16 mouse cellular contexts compared by ENCODE assay signal in the genomic region with DNA sequence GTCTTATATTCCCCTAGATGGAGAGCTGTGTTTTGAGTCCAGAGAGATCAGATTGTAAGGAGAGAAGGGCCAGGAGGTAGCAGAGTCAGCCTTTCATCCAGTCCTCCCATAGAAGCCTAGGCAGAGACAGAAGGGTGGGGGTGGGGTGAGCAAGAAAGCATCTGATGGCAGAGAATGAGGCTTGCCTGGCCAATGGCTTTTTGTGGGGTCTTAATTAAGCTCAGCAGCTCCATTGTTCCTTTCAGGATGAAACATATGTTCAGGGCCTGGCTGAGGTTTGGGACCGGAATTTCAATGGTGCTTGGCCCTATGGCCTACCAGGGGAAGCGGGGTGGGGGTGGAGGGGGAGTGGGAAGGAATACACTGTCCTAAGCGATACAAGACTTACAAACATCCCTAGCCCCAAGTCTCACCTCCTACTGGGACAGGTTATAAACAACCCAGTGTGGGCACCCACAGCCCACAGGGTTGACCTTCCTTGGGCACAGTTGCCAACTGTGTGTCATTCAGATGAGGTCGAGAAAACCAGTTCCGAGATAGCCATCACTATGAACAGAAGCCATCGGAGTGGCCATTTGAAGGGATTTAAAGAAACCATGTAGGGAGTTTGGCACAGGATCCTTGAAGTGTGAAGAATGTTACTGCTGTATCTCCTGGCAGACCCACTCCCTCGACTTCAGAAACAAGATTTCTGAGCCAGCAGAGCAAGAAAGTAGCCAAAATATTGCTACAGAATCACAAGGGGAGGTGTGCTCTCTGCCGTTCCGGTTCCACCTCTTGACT. TPM values are rescaled to one million over a fixed set of nuclear protein-coding genes. Genes with fewer than 3 reads are reported as not detected.
A peak's percentile ranks its signal among the peaks of the same experiment; 100 is the strongest.
DNase-seq lines count a peak whose midpoint lies in the region; ATAC-seq and TF ChIP-seq lines count a peak whose summit lies in the region.
"Had no signal": no experiment of that assay in that cellular context is flagged by ENCODE, and none has a peak within 500 bp of the region (broad histone marks: within the 10 kb centered on the region; RNA-seq: fewer than 3 reads in every experiment).

No protein-coding gene starts in this region.

- no peak for TF ChIP-seq POLR2A in brain, embryonic 14.5 days (IDR thresholded peaks at IDR 0.05; ENCODE audit: borderline replicate concordance, extremely low read depth, insufficient read depth, insufficient read length, poor library complexity, severe bottlenecking)

- H3K27me3 ChIP-seq in hindbrain, embryonic 12.5 days: peaks cover 40% of the 10 kb centered on the region
- H3K27me3 ChIP-seq in hindbrain, embryonic 14.5 days (ENCODE audit: control insufficient read depth, insufficient read depth, low read length): peaks cover 22% of the 10 kb centered on the region; the same call in 1 of the 2 replicates
- H3K27me3 ChIP-seq in hindbrain, embryonic 15.5 days: peaks cover 7% of the 10 kb centered on the region
- H3K27me3 ChIP-seq in heart, embryonic 10.5 days (ENCODE audit: insufficient read depth, poor library complexity, severe bottlenecking): peaks cover 54% of the 10 kb centered on the region

- no peaks in the 10 kb centered on the region for H3K36me3 ChIP-seq in hindbrain, embryonic 12.5 days
- no peaks in the 10 kb centered on the region for H3K36me3 ChIP-seq in hindbrain, embryonic 14.5 days (replicated peaks; ENCODE audit: control insufficient read depth, insufficient read depth)
- no peaks in the 10 kb centered on the region for H3K36me3 ChIP-seq in hindbrain, embryonic 15.5 days
- H3K36me3 ChIP-seq in heart, embryonic 10.5 days: no peaks in the 10 kb centered on the region
- H3K36me3 ChIP-seq: G1E; limb, embryonic 15.5 days had no signal

- H3K4me2 ChIP-seq in hindbrain, embryonic 12.5 days (replicated peaks): no peak overlapping the region
- H3K4me2 ChIP-seq in hindbrain, embryonic 14.5 days (replicated peaks): no peak overlapping the region
- H3K4me2 ChIP-seq in hindbrain, embryonic 15.5 days: no peak overlapping the region
- H3K4me2 ChIP-seq: limb, embryonic 15.5 days had no signal

- no peak for DNase-seq in hindbrain, embryonic 14.5 days (ENCODE audit: low spot score)
- DNase-seq in brain, embryonic 14.5 days (ENCODE audit: low read depth): peak; percentile 82
- DNase-seq in fat pad, adult 2 months (ENCODE audit: extremely low read depth, low read depth, low spot score): peak; percentile 73
- DNase-seq in kidney, postnatal 4 days: no peak
- DNase-seq in heart, embryonic 10.5 days (ENCODE audit: low spot score): no peak
- DNase-seq: kidney, adult 8-10 months; kidney, postnatal 25 days; lung, postnatal 10 days; right cerebral cortex, postnatal 25 days; thymus, postnatal 25 days had no signal

- peak overlapping the region; percentile 24; the same call in 1 of the 2 replicates for H3K27ac ChIP-seq in hindbrain, embryonic 12.5 days
- H3K27ac ChIP-seq in hindbrain, embryonic 14.5 days: no peak overlapping the region
- H3K27ac ChIP-seq in hindbrain, embryonic 15.5 days (replicated peaks): no peak overlapping the region
- no peak overlapping the region for H3K27ac ChIP-seq in heart, embryonic 10.5 days
- H3K27ac ChIP-seq: limb, embryonic 15.5 days had no signal

- H3K4me3 ChIP-seq in hindbrain, embryonic 12.5 days: no peak overlapping the region
- H3K4me3 ChIP-seq in hindbrain, embryonic 14.5 days (replicated peaks; ENCODE audit: low read length): no peak overlapping the region
- no peak overlapping the region for H3K4me3 ChIP-seq in hindbrain, embryonic 15.5 days
- no peak overlapping the region for H3K4me3 ChIP-seq in heart, embryonic 10.5 days
- H3K4me3 ChIP-seq: limb, embryonic 15.5 days had no signal

- H3K4me1 ChIP-seq in hindbrain, embryonic 12.5 days: peaks cover 17% of the 10 kb centered on the region
- peaks cover 22% of the 10 kb centered on the region for H3K4me1 ChIP-seq in hindbrain, embryonic 14.5 days (replicated peaks; ENCODE audit: control insufficient read depth, insufficient read depth, low read length)
- peaks cover 18% of the 10 kb centered on the region for H3K4me1 ChIP-seq in hindbrain, embryonic 15.5 days (replicated peaks)
- peaks cover 10% of the 10 kb centered on the region for H3K4me1 ChIP-seq in heart, embryonic 10.5 days

- ATAC-seq in hindbrain, embryonic 12.5 days (ENCODE audit: low FRiP score): peak; percentile 47; the same call in 1 of the 2 replicates
- no peak for ATAC-seq in hindbrain, embryonic 14.5 days (ENCODE audit: low FRiP score)
- 0 out of 2 replicates have a peak, but pooled peaks have one; percentile 7 for ATAC-seq in hindbrain, embryonic 15.5 days (ENCODE audit: low FRiP score, low read depth)
- ATAC-seq: CD4-positive, CD25-positive, alpha-beta regulatory T cell, adult 4 months had no signal

- WGBS in hindbrain, embryonic 12.5 days: 64% methylated on average over 9 of the region's 9 CpGs
- 51% methylated on average over 9 of the region's 9 CpGs for WGBS in hindbrain, embryonic 14.5 days
- WGBS in hindbrain, embryonic 15.5 days: 57% methylated on average over 9 of the region's 9 CpGs
- whole genome bisulfite sequencing in heart, embryonic 10.5 days: 72% methylated on average over 9 of the region's 9 CpGs

- H3K9me3 ChIP-seq in hindbrain, embryonic 12.5 days (replicated peaks): no peaks in the 10 kb centered on the region
- no peaks in the 10 kb centered on the region for H3K9me3 ChIP-seq in hindbrain, embryonic 14.5 days (ENCODE audit: control insufficient read depth, low read length)
- H3K9me3 ChIP-seq in hindbrain, embryonic 15.5 days: no peaks in the 10 kb centered on the region
- H3K9me3 ChIP-seq in heart, embryonic 10.5 days: no peaks in the 10 kb centered on the region
- H3K9me3 ChIP-seq: G1E; limb, embryonic 15.5 days had no signal

- no peak for TF ChIP-seq CTCF in brain, embryonic 14.5 days (IDR thresholded peaks at IDR 0.05; ENCODE audit: borderline replicate concordance, extremely low read depth, insufficient read depth, insufficient read length)

- no peak overlapping the region for H3K9ac ChIP-seq in hindbrain, embryonic 12.5 days
- H3K9ac ChIP-seq in hindbrain, embryonic 14.5 days: no peak overlapping the region
- H3K9ac ChIP-seq in hindbrain, embryonic 15.5 days: no peak overlapping the region
- H3K9ac ChIP-seq: limb, embryonic 15.5 days had no signal

RNA-seq across cellular contexts. Expression of a gene that starts 18.8 kb away (rescaled TPM):
- polyA plus RNA-seq in hindbrain, embryonic 12.5 days (2016; fragmentation: Nextera tagmentation; extraction: Ambion mirVana): 0.70 and 0.83 TPM in 2 replicates
- polyA plus RNA-seq in hindbrain, embryonic 14.5 days (2014; fragmentation: Nextera tagmentation; extraction: Ambion mirVana): not detected in 2 replicates
- 0.07 and 0.43 TPM in 2 replicates for polyA plus RNA-seq in brain, embryonic 14.5 days (2012; rRNA removed)
- not detected in 2 replicates for polyA plus RNA-seq in hindbrain, embryonic 15.5 days (2015; fragmentation: Nextera tagmentation; extraction: Ambion mirVana)
- polyA plus RNA-seq in heart, embryonic 10.5 days (2016; fragmentation: Nextera tagmentation; extraction: Ambion mirVana): not detected in 2 replicates
- polyA plus RNA-seq: CD4-positive, CD25-positive, alpha-beta regulatory T cell, adult 4 months; G1E; heart, postnatal 0 days; limb, embryonic 15.5 days had no signal

RNA-seq across cellular contexts. Expression of a gene that starts 29.7 kb away (rescaled TPM):
- polyA plus RNA-seq in hindbrain, embryonic 12.5 days (2016; fragmentation: Nextera tagmentation; extraction: Ambion mirVana): 47.5 and 50.0 TPM in 2 replicates
- polyA plus RNA-seq in hindbrain, embryonic 14.5 days (2014; fragmentation: Nextera tagmentation; extraction: Ambion mirVana): 41.6 TPM in 2 replicates
- 72.0 and 92.8 TPM in 2 replicates for polyA plus RNA-seq in brain, embryonic 14.5 days (2012; rRNA removed)
- 149 and 161 TPM in 2 replicates for polyA plus RNA-seq in hindbrain, embryonic 15.5 days (2015; fragmentation: Nextera tagmentation; extraction: Ambion mirVana)
- 3.1 and 5.9 TPM in 2 replicates for polyA plus RNA-seq in heart, embryonic 10.5 days (2016; fragmentation: Nextera tagmentation; extraction: Ambion mirVana)

Comparison
In these comparisons a context has a peak if more than half of its experiments do, and no peak if none do; other contexts are left out.
1. DNase-seq: peak in brain, embryonic 14.5 days (single experiment) and fat pad, adult 2 months (single experiment); none in hindbrain, embryonic 14.5 days (single experiment), kidney, postnatal 4 days (0 of 2) and heart, embryonic 10.5 days (single experiment).